21 mouse cellular contexts compared by ENCODE assay signal in genomic region chr6:103504065-103504464, GRCm38 (mm10). TPM values are rescaled to one million over a fixed set of nuclear protein-coding genes. Genes with fewer than 3 reads are reported as not detected.
DNase-seq lines count a peak whose midpoint lies in the region; ATAC-seq and TF ChIP-seq lines count a peak whose summit lies in the region.
"Had no signal": no experiment of that assay in that cellular context is flagged by ENCODE, and none has a peak within 500 bp of the region (broad histone marks: within the 10 kb centered on the region; RNA-seq: fewer than 3 reads in every experiment).

No protein-coding gene starts in this region.

- WGBS in cerebellum, adult 2 months, result 22% methylated on average over 3 of the region's 3 CpGs

- TF ChIP-seq CTCF in cerebellum, adult 2 months (IDR thresholded peaks at IDR 0.05; ENCODE audit: borderline replicate concordance, insufficient read depth, low read depth, low read length), result no peak

- H3K4me3 ChIP-seq in cerebellum, adult 2 months (replicated peaks; ENCODE audit: insufficient read depth, low read depth, low read length), result no peak overlapping the region

- no peaks in the 10 kb centered on the region for H3K27me3 ChIP-seq in cerebellum, adult 2 months (ENCODE audit: control insufficient read depth, insufficient read depth, low read length)
- H3K27me3 ChIP-seq: CH12.LX had no signal

- ATAC-seq in cerebellum, adult (ENCODE audit: insufficient number of reproducible peaks, low FRiP score, low TSS enrichment), result no peak
- ATAC-seq: activated CD4-positive, CD25-positive, alpha-beta regulatory T cell, adult 4 months; CD4-positive, CD25-positive, alpha-beta regulatory T cell, adult 4 months; Patski had no signal

- peak; percentile 56 to 65 for DNase-seq in cerebellum, postnatal 10 days
- no peak for DNase-seq in cerebellum, adult 2 months
- peak; percentile 17 to 60 for DNase-seq in cerebellum, postnatal 14 days
- DNase-seq: adrenal gland, adult 2 months; adrenal gland, adult 8-10 months; adrenal gland, postnatal 10 days; adrenal gland, postnatal 14 days; adrenal gland, postnatal 25 days; adrenal gland, postnatal 36 days; B cell, adult 2 months; cerebellum, adult 11 months; cerebellum, adult 11-12 months; cerebellum, adult 18-20 months; cerebellum, adult 8-10 months had no signal

- no peak for TF ChIP-seq POLR2A in cerebellum, adult 2 months (IDR thresholded peaks at IDR 0.05; ENCODE audit: borderline replicate concordance, insufficient read depth, low read length)

- peaks cover 3% of the 10 kb centered on the region; the same call in 1 of the 2 replicates for H3K4me1 ChIP-seq in cerebellum, adult 2 months (ENCODE audit: control insufficient read depth, insufficient read depth, low read length)

- no peak overlapping the region for H3K27ac ChIP-seq in cerebellum, adult 2 months (ENCODE audit: insufficient read depth, low read length)

RNA-seq across cellular contexts. Expression of gene Chl1, which starts 6.3 kb away (rescaled TPM):
- 51.9 and 54.9 TPM in 2 replicates for polyA plus RNA-seq in cerebellum, adult 2 months (2012; rRNA removed)
- polyA plus RNA-seq: activated CD4-positive, CD25-positive, alpha-beta regulatory T cell, adult 4 months; C2C12; G1E; Patski had no signal

Comparison
In these comparisons a context has a peak if more than half of its experiments do, and no peak if none do; other contexts are left out.
1. DNase-seq: peak in cerebellum, postnatal 10 days (2 of 2) and cerebellum, postnatal 14 days (2 of 2); none in cerebellum, adult 2 months (0 of 2).